Mouse (Mus musculus): Measurements from ENCODE around the gene Stat4.
A peak's percentile ranks its signal among the peaks of the same experiment; 100 is the strongest.

Stat4 gene

GRCm38 (mm10) chr1:52148696-52149095, 161.7 kb downstream of the Stat4 start:
- DNase-seq, result no peak

- peak; percentile 48 for DNase-seq
These were observed 163.0 kb downstream of the Stat4 start for GRCm38 (mm10) chr1:52149934-52150346.

GRCm38 (mm10) chr1:52150676-52151075, 163.7 kb downstream of the Stat4 start:
- no peak for DNase-seq

- no peak for DNase-seq
These were observed 164.2 kb downstream of the Stat4 start for GRCm38 (mm10) chr1:52151166-52151565.

GRCm38 (mm10) chr1:52152369-52152768, 165.4 kb downstream of the Stat4 start:
- no peak for DNase-seq

GRCm38 (mm10) chr1:52152936-52153335, 166.0 kb downstream of the Stat4 start:
- DNase-seq, result no peak

GRCm38 (mm10) chr1:52154890-52155289, 167.9 kb downstream of the Stat4 start:
- DNase-seq, result no peak

GRCm38 (mm10) chr1:52156351-52156750, 169.4 kb downstream of the Stat4 start:
- no peak for DNase-seq

Data from right cerebral cortex, postnatal 25 days (tissue).